Mouse (Mus musculus) CH12.LX (cell line): Measurements from ENCODE around the gene Dbndd2.
A peak's percentile ranks its signal among the peaks of the same experiment; 100 is the strongest.

Experiments
- CTCF ChIP-seq, 2 experiments: IDR thresholded peaks in 1 of 2; conservative IDR thresholded peaks in 1 of 2; 2 replicates each; pipeline ENCODE4 v1.5.1; 2011 to 2012; ENCODE audit warnings: low read depth in 2 of 2, low read length in 2 of 2, improper control_type of control experiment in 1 of 2, inconsistent platforms in 1 of 2, mild to moderate bottlenecking in 1 of 2, moderate library complexity in 1 of 2
- MEF2A ChIP-seq: IDR thresholded peaks from 2 replicates; pipeline ENCODE4 v1.6.1; 2014; ENCODE audit warnings: low read depth, mild to moderate bottlenecking, inconsistent platforms, low read length, improper control_type of control experiment, borderline replicate concordance
- POLR2A ChIP-seq: IDR thresholded peaks from 2 replicates; pipeline ENCODE4 v1.6.1; 2011; ENCODE audit warnings: low read depth, mild to moderate bottlenecking, improper control_type of control experiment, low read length
- RCOR1 ChIP-seq: conservative IDR thresholded peaks from 2 replicates; pipeline ENCODE4 v1.6.1; 2012; ENCODE audit warnings: low read depth, mild to moderate bottlenecking, inconsistent platforms, low read length, improper control_type of control experiment
- ZC3H11A ChIP-seq: IDR thresholded peaks from 2 replicates; pipeline ENCODE4 v1.6.1; 2012; ENCODE audit warnings: low read depth, mild to moderate bottlenecking, inconsistent platforms, low read length, improper control_type of control experiment

GRCm38 (mm10) chr2:164456864-164457300, 29.0 kb upstream of the Dbndd2 start, which contains the start of gene Sys1:
- no peak for TF ChIP-seq ZC3H11A
- TF ChIP-seq CTCF (conservative IDR thresholded peaks at IDR 0.05 in 1 of 2, IDR thresholded peaks at IDR 0.05 in 1 of 2; ENCODE audit: low read depth in 2 of 2, low read length in 2 of 2), result peak in 1 of 2 experiments; percentile 45; a peak in 2 of 4 replicates
- peak; percentile 67 for TF ChIP-seq POLR2A
- TF ChIP-seq MEF2A, result peak; percentile 15; the same call in 1 of the 2 replicates
- peak; percentile 65; the same call in 1 of the 2 replicates for TF ChIP-seq RCOR1
